Comparison of ENCODE assay signal across 22 mouse cellular contexts in the genomic region with DNA sequence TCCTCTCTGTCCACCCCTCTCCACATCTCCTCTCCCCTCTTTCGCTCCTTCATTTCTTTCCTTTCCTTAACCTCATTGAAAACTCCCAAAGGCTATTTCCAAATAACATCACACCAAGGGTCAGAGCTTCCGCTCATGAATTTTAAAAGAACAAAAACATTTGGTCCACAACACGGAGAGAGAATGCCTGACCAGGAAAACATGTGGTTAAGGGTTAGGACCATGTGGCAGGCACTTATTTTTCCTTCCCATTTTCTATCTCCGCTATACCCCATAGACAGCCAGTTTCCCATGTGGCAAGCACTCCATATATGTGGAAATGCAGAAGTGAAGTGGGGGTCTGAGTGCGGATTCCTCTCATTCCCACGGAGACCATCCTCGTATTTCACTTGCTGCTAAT.
DNase-seq lines count a peak whose midpoint lies in the region; ATAC-seq and TF ChIP-seq lines count a peak whose summit lies in the region.
"Had no signal": no experiment of that assay in that cellular context is flagged by ENCODE, and none has a peak within 500 bp of the region (broad histone marks: within the 10 kb centered on the region; RNA-seq: fewer than 3 reads in every experiment).

No protein-coding gene starts in this region.

- TF ChIP-seq POLR2A in kidney, adult 2 months (IDR thresholded peaks at IDR 0.05; ENCODE audit: low read depth, low read length): no peak

- no peaks in the 10 kb centered on the region for H3K9me3 ChIP-seq in kidney, postnatal 0 days (replicated peaks; ENCODE audit: low read length)
- H3K9me3 ChIP-seq in neural tube, embryonic 15.5 days (replicated peaks): no peaks in the 10 kb centered on the region
- H3K9me3 ChIP-seq: embryonic facial prominence, embryonic 13.5 days; embryonic facial prominence, embryonic 15.5 days; forebrain, embryonic 10.5 days; forebrain, embryonic 12.5 days had no signal

- H3K9ac ChIP-seq in kidney, postnatal 0 days (ENCODE audit: low read depth, low read length): no peak overlapping the region
- no peak overlapping the region for H3K9ac ChIP-seq in neural tube, embryonic 15.5 days (replicated peaks)
- H3K9ac ChIP-seq: embryonic facial prominence, embryonic 13.5 days; embryonic facial prominence, embryonic 15.5 days; forebrain, embryonic 12.5 days had no signal

- TF ChIP-seq CTCF in kidney, adult 2 months (conservative IDR thresholded peaks at IDR 0.05; ENCODE audit: insufficient read depth, insufficient read length, low read depth, low read length): no peak
- no peak for TF ChIP-seq CTCF in kidney, postnatal 0 days (IDR thresholded peaks at IDR 0.05; ENCODE audit: low read depth)

- DNase-seq in kidney, adult 2 months: peak; percentile 30
- DNase-seq in kidney, postnatal 4 days: no peak
- DNase-seq in kidney, postnatal 0 days (ENCODE audit: low spot score): peak; percentile 70
- DNase-seq in kidney, postnatal 10 days: no peak
- DNase-seq in retina, postnatal 1 day: no peak
- DNase-seq: adrenal gland, adult 8-10 months; adrenal gland, postnatal 14 days; adrenal gland, postnatal 36 days; cerebellum, adult 11-12 months; cerebellum, adult 2 months; cerebellum, adult 9-10 months; cerebellum, postnatal 10 days; cerebellum, postnatal 25 days had no signal

- no peak overlapping the region for H3K4me3 ChIP-seq in kidney, adult 2 months (ENCODE audit: insufficient read depth, low read depth, low read length)
- H3K4me3 ChIP-seq in kidney, postnatal 0 days (replicated peaks; ENCODE audit: low read depth, low read length): no peak overlapping the region
- H3K4me3 ChIP-seq in neural tube, embryonic 15.5 days (replicated peaks): no peak overlapping the region
- H3K4me3 ChIP-seq: embryonic facial prominence, embryonic 13.5 days; embryonic facial prominence, embryonic 15.5 days; erythroblast, embryonic 14.5 days; forebrain, embryonic 10.5 days; forebrain, embryonic 12.5 days had no signal

- no peak overlapping the region for H3K4me2 ChIP-seq in kidney, postnatal 0 days (ENCODE audit: low read length)
- no peak overlapping the region for H3K4me2 ChIP-seq in neural tube, embryonic 15.5 days
- H3K4me2 ChIP-seq: embryonic facial prominence, embryonic 13.5 days; embryonic facial prominence, embryonic 15.5 days; forebrain, embryonic 12.5 days had no signal

- ATAC-seq in kidney, postnatal 0 days (replicated peaks; ENCODE audit: low FRiP score, low read depth): no peak
- ATAC-seq in granulocyte monocyte progenitor cell, adult 5-6 weeks (replicated peaks; ENCODE audit: poor library complexity, severe bottlenecking): peak; percentile 69
- no peak for ATAC-seq in neural tube, embryonic 15.5 days (ENCODE audit: low FRiP score)
- ATAC-seq: forebrain, embryonic 14.5 days; forebrain, embryonic 16.5 days had no signal

- 67% methylated on average over 7 of the region's 7 CpGs for WGBS in kidney, adult 2 months
- 57% methylated on average over 7 of the region's 7 CpGs for WGBS in kidney, postnatal 0 days
- WGBS in neural tube, embryonic 15.5 days: 87% methylated on average over 7 of the region's 7 CpGs

- no peaks in the 10 kb centered on the region for H3K36me3 ChIP-seq in kidney, adult 2 months (ENCODE audit: control insufficient read depth, insufficient read depth, low read length)
- H3K36me3 ChIP-seq in kidney, postnatal 0 days (ENCODE audit: insufficient read depth, low read length): no peaks in the 10 kb centered on the region
- no peaks in the 10 kb centered on the region for H3K36me3 ChIP-seq in neural tube, embryonic 15.5 days
- H3K36me3 ChIP-seq: embryonic facial prominence, embryonic 13.5 days; embryonic facial prominence, embryonic 15.5 days; forebrain, embryonic 10.5 days; forebrain, embryonic 12.5 days had no signal

- no peaks in the 10 kb centered on the region for H3K4me1 ChIP-seq in kidney, adult 2 months (ENCODE audit: control insufficient read depth, insufficient read depth, low read length)
- H3K4me1 ChIP-seq in kidney, postnatal 0 days (replicated peaks; ENCODE audit: insufficient read depth, low read length): no peaks in the 10 kb centered on the region
- H3K4me1 ChIP-seq in neural tube, embryonic 15.5 days: no peaks in the 10 kb centered on the region
- H3K4me1 ChIP-seq: embryonic facial prominence, embryonic 15.5 days had no signal

- no peaks in the 10 kb centered on the region for H3K27me3 ChIP-seq in kidney, adult 2 months (replicated peaks; ENCODE audit: control insufficient read depth, insufficient read depth, low read length)
- no peaks in the 10 kb centered on the region for H3K27me3 ChIP-seq in kidney, postnatal 0 days (ENCODE audit: insufficient read depth, low read length)
- no peaks in the 10 kb centered on the region for H3K27me3 ChIP-seq in neural tube, embryonic 15.5 days (replicated peaks)
- H3K27me3 ChIP-seq: embryonic facial prominence, embryonic 13.5 days; embryonic facial prominence, embryonic 15.5 days had no signal

- peak overlapping the region; percentile 64; the same call in 1 of the 2 replicates for H3K27ac ChIP-seq in kidney, adult 2 months (ENCODE audit: insufficient read depth, low read depth, low read length)
- no peak overlapping the region for H3K27ac ChIP-seq in kidney, postnatal 0 days
- no peak overlapping the region for H3K27ac ChIP-seq in neural tube, embryonic 15.5 days (replicated peaks)
- H3K27ac ChIP-seq: embryonic facial prominence, embryonic 13.5 days; embryonic facial prominence, embryonic 15.5 days; forebrain, embryonic 10.5 days; forebrain, embryonic 12.5 days had no signal

Comparison
In these comparisons a context has a peak if more than half of its experiments do, and no peak if none do; other contexts are left out.
1. DNase-seq: peak in kidney, adult 2 months (single experiment) and kidney, postnatal 0 days (single experiment); none in kidney, postnatal 4 days (0 of 2), kidney, postnatal 10 days (single experiment) and retina, postnatal 1 day (single experiment).